Mouse (Mus musculus) adrenal gland, postnatal 10 days (tissue): Measurements from ENCODE around the gene Gprc5b. TPM values are rescaled to one million over a fixed set of nuclear protein-coding genes. Genes with fewer than 3 reads are reported as not detected.
A peak's percentile ranks its signal among the peaks of the same experiment; 100 is the strongest.

ENCODE experiments used
- DNase-seq: peaks from one replicate; pipeline ENCODE4 v3.0.0; 2021; ENCODE audit warnings: mixed read lengths
- long read RNA-seq, 2 experiments: library from polyadenylated mRNA; stranded (forward); transcript quantifications; one replicate each; pipeline ENCODE4 v2.0.0; 2021
- total RNA-seq, 2 experiments: library from RNA; stranded (reverse); gene quantifications; 2 replicates each; pipeline ENCODE4 v1.2.3; 2021

Gene Gprc5b
- 10 to 100 TPM; 67.5 to 67.8 TPM for total RNA-seq
- long read RNA-seq, experiment 1, full-length matches to known transcripts = 25 of 61 reads
- long read RNA-seq, experiment 1, partial matches to known transcripts = 34 of 61 reads
- long read RNA-seq, experiment 1, other reads (novel, unspliced or antisense) = 2 of 61 reads
- long read RNA-seq, experiment 2, full-length matches to known transcripts = 25 of 39 reads
- long read RNA-seq, experiment 2, partial matches to known transcripts = 1 of 39 reads
- long read RNA-seq, experiment 2, other reads (novel, unspliced or antisense) = 13 of 39 reads

- DNase-seq = peak; percentile 96
Measured at GRCm38 (mm10) chr7:118995007-118995406, at the start of gene Gprc5b. TSS of gene Gprc5b (minus strand) at chr7:118995211.

GRCm38 (mm10) chr7:119041502-119041901, 46.5 kb upstream of the Gprc5b start:
- no peak for DNase-seq

- DNase-seq = no peak
Measured at GRCm38 (mm10) chr7:119037581-119037980, 42.6 kb upstream of the Gprc5b start.

- DNase-seq = no peak
Measured at GRCm38 (mm10) chr7:119034243-119034961, 39.4 kb upstream of the Gprc5b start.

- DNase-seq = peak; percentile 73
Measured at GRCm38 (mm10) chr7:119023394-119023921, 28.4 kb upstream of the Gprc5b start.

- DNase-seq = peak; percentile 61
Measured at GRCm38 (mm10) chr7:119022238-119023156, 27.5 kb upstream of the Gprc5b start.

- peak; percentile 79 for DNase-seq
Measured at GRCm38 (mm10) chr7:119019537-119019936, 24.5 kb upstream of the Gprc5b start.

GRCm38 (mm10) chr7:119015736-119016135, 20.7 kb upstream of the Gprc5b start:
- peak; percentile 56 for DNase-seq

- DNase-seq = peak; percentile 86
Measured at GRCm38 (mm10) chr7:119010854-119011529, 16.0 kb upstream of the Gprc5b start.

GRCm38 (mm10) chr7:119002501-119002900, 7.5 kb upstream of the Gprc5b start:
- no peak for DNase-seq

GRCm38 (mm10) chr7:119001965-119002364, 7.0 kb upstream of the Gprc5b start:
- no peak for DNase-seq

- no peak for DNase-seq
Measured at GRCm38 (mm10) chr7:118999857-119000256, 4.8 kb upstream of the Gprc5b start.

- DNase-seq = peak; percentile 86
Measured at GRCm38 (mm10) chr7:118996137-118996837, 1.3 kb upstream of the Gprc5b start.

GRCm38 (mm10) chr7:118995671-118996070, 660 bp upstream of the Gprc5b start:
- no peak for DNase-seq

- DNase-seq = no peak
Measured at GRCm38 (mm10) chr7:118994231-118994842, 674 bp downstream of the Gprc5b start.

GRCm38 (mm10) chr7:118993597-118994230, 1.3 kb downstream of the Gprc5b start:
- peak; percentile 46 for DNase-seq

- DNase-seq = no peak
Measured at GRCm38 (mm10) chr7:118992623-118993405, 2.2 kb downstream of the Gprc5b start.

GRCm38 (mm10) chr7:118992080-118992560, 2.9 kb downstream of the Gprc5b start:
- no peak for DNase-seq

- no peak for DNase-seq
Measured at GRCm38 (mm10) chr7:118991341-118991884, 3.6 kb downstream of the Gprc5b start.
